Mouse (Mus musculus): ENCODE results near the gene Adamts17. TPM values are rescaled to one million over a fixed set of nuclear protein-coding genes. Genes with fewer than 3 reads are reported as not detected.

The Adamts17 gene
- total RNA-seq, 2 experiments from 2014 or later = 5.2 to 9.6 TPM

GRCm38 (mm10) chr7:66968661-66969060 lies 129.1 kb downstream of the Adamts17 start:
- DNase-seq (ENCODE audit: low spot score in 2 of 2) = peak in 1 of 2 experiments; percentile 1

- DNase-seq (ENCODE audit: low spot score in 2 of 2) = no peak
Observed at GRCm38 (mm10) chr7:66969199-66969598, 129.7 kb downstream of the Adamts17 start.

GRCm38 (mm10) chr7:66970235-66970634 lies 130.7 kb downstream of the Adamts17 start:
- DNase-seq (ENCODE audit: low spot score in 2 of 2) = no peak

GRCm38 (mm10) chr7:66970974-66971373 lies 131.4 kb downstream of the Adamts17 start:
- DNase-seq (ENCODE audit: low spot score in 2 of 2) = no peak

GRCm38 (mm10) chr7:66974859-66975258 lies 135.3 kb downstream of the Adamts17 start:
- no peak for DNase-seq (ENCODE audit: low spot score in 2 of 2)

- no peak for DNase-seq (ENCODE audit: low spot score in 2 of 2)
Observed at GRCm38 (mm10) chr7:66976371-66976770, 136.8 kb downstream of the Adamts17 start.

GRCm38 (mm10) chr7:66981591-66981990 lies 142.1 kb downstream of the Adamts17 start:
- DNase-seq (ENCODE audit: low spot score in 2 of 2) = no peak

GRCm38 (mm10) chr7:66982084-66982483 lies 142.5 kb downstream of the Adamts17 start:
- DNase-seq (ENCODE audit: low spot score in 2 of 2) = no peak

- DNase-seq (ENCODE audit: low spot score in 2 of 2) = no peak
Observed at GRCm38 (mm10) chr7:66987671-66988070, 148.1 kb downstream of the Adamts17 start.

GRCm38 (mm10) chr7:66988441-66988840 lies 148.9 kb downstream of the Adamts17 start:
- no peak for DNase-seq (ENCODE audit: low spot score in 2 of 2)

GRCm38 (mm10) chr7:66989357-66990045 lies 150.0 kb downstream of the Adamts17 start:
- DNase-seq (ENCODE audit: low spot score in 2 of 2) = no peak

GRCm38 (mm10) chr7:66998821-66999220 lies 159.3 kb downstream of the Adamts17 start:
- no peak for DNase-seq (ENCODE audit: low spot score in 2 of 2)

GRCm38 (mm10) chr7:67003648-67004047 lies 164.1 kb downstream of the Adamts17 start:
- DNase-seq (ENCODE audit: low spot score in 2 of 2) = no peak

GRCm38 (mm10) chr7:67004220-67004619 lies 164.7 kb downstream of the Adamts17 start:
- no peak for DNase-seq (ENCODE audit: low spot score in 2 of 2)

GRCm38 (mm10) chr7:67009841-67010240 lies 170.3 kb downstream of the Adamts17 start:
- no peak for DNase-seq (ENCODE audit: low spot score in 2 of 2)

- no peak for DNase-seq (ENCODE audit: low spot score in 2 of 2)
Observed at GRCm38 (mm10) chr7:67012011-67012751, 172.6 kb downstream of the Adamts17 start.

GRCm38 (mm10) chr7:67013211-67013895 lies 173.8 kb downstream of the Adamts17 start:
- DNase-seq (ENCODE audit: low spot score in 2 of 2) = no peak

- DNase-seq (ENCODE audit: low spot score in 2 of 2) = no peak
Observed at GRCm38 (mm10) chr7:67019937-67020336, 180.4 kb downstream of the Adamts17 start.

- DNase-seq (ENCODE audit: low spot score in 2 of 2) = no peak
Observed at GRCm38 (mm10) chr7:67026114-67027070, 186.9 kb downstream of the Adamts17 start.

- DNase-seq (ENCODE audit: low spot score in 2 of 2) = no peak
Observed at GRCm38 (mm10) chr7:67027216-67027615, 187.7 kb downstream of the Adamts17 start.

GRCm38 (mm10) chr7:67027696-67028095 lies 188.2 kb downstream of the Adamts17 start:
- DNase-seq (ENCODE audit: low spot score in 2 of 2) = no peak

All from adrenal gland, postnatal 4 days (tissue).